Mouse (Mus musculus) gastrocnemius, postnatal 25 days (tissue): ENCODE measurements at regions not wholly inside any gene's neighbourhood (a gene's known extent, or its start where the extent isn't known, plus 50 kb on each side); places are given as distances from the start of the nearest gene placed in this dataset.

ENCODE experiments used
- DNase-seq: peaks from one replicate; pipeline ENCODE4 v3.0.0; 2022

- DNase-seq: no peak
These were observed 58.7 kb upstream of the Ado start for GRCm38 (mm10) chr10:67607297-67608032.

- DNase-seq: no peak
These were observed 58.0 kb upstream of the Ado start for GRCm38 (mm10) chr10:67606739-67607138.

GRCm38 (mm10) chr10:67599390-67599789, 50.6 kb upstream of the Ado start:
- no peak for DNase-seq

GRCm38 (mm10) chr10:67598590-67599047, 49.9 kb upstream of the Ado start:
- no peak for DNase-seq
